Mouse (Mus musculus) gastrocnemius, postnatal 4 days (tissue): Measurements from ENCODE around the gene Tgif1. TPM values are rescaled to one million over a fixed set of nuclear protein-coding genes. Genes with fewer than 3 reads are reported as not detected.
A peak's percentile ranks its signal among the peaks of the same experiment; 100 is the strongest.

Source experiments
- DNase-seq, 2 experiments: peaks; one replicate each; pipeline ENCODE4 v3.0.0; 2021 to 2022; ENCODE audit warnings: low spot score in 2 of 2, mixed read lengths in 2 of 2
- total RNA-seq, 2 experiments: library from RNA; stranded (reverse); gene quantifications; 2 replicates each; pipeline ENCODE4 v1.2.3; 2021

Gene Tgif1
- total RNA-seq, 2 experiments from 2014 or later: 16.3 to 18.6 TPM

DNA sequence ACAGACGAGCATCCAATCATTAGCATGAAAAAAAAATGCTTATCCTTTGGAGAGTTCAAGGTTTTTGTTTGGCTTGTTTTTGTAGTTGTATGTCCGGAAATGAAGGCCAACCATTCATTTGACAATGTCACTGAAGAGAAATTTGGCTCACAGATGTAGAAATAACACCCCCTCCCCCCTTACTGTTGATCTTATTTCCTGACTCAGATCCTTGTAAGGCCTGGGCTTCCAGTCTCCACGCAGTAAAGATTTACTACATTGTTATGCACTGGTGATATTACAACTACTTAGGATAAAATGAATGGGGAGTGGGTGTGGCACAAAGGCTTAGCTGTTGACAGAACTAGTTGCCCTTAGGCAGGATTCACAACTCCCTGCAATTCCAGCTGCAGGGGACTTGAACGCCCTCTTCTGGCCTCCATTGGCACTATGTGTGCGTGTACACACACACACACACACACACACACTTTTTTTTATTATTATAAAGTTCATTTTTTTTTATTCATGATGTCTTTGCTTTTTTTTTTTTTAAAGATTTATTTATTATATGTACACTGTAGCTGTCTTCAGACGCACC lies 13.3 kb upstream of the Tgif1 start:
- DNase-seq: no peak

DNA sequence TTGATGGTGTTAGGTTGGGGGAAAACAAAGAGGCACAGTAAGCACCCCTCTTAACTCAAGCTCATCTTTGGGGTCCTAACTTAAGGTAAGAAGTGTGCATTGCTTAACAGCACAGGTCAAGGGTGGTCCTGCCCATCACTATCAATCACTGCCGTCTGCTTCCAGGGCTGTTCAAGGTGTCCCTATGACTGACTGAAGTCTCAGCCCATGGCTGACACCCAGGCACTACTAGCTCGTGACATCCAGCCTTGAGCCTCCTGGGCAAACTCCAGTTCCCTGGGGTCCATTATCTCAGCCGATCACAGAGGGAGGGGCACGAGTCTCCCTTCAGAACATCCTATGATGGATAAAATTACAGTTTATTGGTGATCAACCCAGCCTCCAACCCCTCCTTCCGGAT lies 12.7 kb upstream of the Tgif1 start:
- DNase-seq: no peak

DNA sequence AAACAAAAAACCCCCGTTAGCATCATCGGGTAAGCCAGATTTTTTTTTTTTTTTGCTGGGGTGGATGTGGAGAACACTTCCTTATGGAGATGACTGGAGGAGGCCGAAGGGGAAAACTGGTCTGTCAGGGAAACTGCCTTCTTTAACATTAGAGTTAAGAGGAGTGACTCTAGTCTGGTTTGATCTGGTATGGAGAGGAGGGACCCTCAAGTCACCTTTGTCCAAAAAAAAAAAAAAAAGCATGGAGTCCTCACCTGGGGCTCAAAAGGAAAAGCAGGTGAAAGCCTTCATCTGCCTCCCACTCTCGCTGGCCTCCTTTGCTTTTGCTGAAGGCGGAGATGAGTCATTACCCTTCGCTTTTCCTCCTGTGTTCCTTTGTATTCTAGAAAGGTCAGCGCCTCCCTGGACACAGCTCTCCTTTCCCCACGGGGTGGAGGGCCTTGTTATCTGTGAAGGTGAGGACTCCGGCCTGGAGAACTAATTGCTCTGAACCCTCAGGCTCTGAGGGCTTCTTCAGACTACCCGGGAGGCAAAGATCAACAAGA lies 11.8 kb upstream of the Tgif1 start:
- DNase-seq: no peak

DNA sequence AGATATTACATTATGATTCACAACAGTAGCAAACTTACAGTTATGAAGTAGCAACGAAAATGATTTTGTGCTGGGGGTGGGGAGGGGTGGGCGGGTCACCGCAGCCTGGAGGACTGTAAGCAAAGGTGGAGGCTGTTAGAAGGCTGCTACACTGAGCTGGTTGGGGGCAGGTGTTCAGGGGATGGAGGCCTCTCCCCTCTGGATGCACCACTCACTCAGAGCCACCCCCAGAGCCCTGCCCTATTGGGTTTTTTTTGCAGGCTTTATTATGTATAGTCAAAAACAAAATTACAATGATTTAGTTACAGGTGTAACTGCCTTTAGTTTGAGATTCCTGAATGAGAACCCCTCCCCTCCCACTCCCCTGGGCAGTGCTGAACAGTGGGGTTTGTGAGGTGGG lies 11.3 kb upstream of the Tgif1 start:
- no peak for DNase-seq

DNA sequence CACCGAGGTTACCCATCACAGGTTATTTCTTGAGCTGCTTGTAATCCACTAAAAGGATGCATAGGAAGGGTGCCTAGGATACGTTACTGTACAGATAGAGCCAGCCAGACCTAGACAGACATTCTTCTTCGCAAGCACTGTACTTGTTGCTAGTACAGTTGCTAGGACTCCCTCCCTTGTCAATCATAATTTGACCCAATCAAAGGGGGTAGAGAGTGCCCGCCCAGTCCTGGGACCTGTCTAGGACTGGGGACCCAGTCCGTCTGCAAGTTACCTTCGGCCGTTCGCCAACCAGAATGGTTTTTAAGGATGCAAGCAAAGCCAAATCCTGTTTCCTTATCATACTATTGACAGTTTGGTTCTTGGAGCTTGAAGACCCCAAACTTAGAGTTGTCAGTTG lies 10.8 kb upstream of the Tgif1 start:
- no peak for DNase-seq

DNA sequence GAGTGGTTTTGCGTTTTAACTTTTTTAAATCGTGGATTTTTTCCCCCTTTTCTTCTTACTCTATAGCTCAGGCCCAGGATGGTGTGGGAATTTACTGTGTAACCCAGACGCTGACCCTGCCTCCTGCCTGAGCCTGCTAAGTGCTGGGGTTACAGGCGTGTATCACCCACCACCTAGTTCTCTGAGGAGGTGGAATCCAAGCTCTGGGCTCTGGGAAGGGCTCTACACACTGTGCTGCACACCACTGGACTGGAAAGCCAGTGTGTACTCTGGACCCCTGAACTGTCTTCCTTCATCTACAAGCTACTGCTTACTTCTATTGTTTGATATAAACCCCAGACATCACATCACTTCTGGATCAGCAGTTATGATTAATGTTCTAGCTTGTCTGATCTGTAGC lies 5.5 kb upstream of the Tgif1 start:
- DNase-seq: no peak

DNA sequence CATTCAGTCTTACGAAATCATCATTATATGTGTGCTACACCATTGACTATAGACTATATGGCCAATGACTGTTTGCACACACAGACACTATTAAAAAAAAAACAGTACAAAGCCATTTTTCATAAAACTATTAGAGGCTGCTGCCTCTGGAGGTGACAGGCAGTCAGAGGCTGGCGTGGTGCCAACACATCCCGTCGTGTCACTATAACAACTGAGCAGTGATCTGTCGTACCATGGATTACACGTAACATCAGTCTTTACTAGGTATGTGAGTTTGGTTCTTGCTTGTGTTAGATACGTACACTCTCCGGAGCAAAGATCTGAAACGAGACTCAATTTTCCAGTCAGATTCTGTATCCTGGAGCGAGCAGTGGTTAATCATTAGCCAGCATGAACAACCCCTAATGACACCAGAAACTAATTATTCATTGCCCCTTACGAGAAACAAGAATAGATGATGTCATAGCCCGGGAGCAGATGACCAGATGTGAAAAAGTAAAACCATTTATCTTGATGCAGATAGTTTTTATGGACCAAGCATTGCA lies 3.6 kb upstream of the Tgif1 start:
- DNase-seq: no peak

DNA sequence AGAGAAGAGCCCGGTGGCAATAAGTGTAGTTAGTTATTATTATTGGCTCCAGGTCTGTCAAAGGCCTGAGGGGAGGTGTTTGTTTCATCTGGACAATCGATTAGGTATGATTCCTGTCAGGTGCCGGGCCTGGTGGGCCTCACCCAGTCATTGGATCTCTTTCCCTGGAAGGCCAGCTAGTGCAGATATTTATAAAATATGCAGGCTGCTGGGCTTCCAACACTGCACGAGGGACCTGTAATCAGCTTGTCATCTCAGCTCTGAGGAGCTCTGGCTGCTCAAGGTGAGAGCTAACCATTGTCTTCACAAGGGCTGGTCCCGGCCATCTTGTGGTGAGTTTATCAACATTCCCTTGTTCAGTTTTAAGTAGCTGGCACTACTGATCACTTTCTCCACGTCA lies 675 bp upstream of the Tgif1 start:
- DNase-seq: no peak

DNA sequence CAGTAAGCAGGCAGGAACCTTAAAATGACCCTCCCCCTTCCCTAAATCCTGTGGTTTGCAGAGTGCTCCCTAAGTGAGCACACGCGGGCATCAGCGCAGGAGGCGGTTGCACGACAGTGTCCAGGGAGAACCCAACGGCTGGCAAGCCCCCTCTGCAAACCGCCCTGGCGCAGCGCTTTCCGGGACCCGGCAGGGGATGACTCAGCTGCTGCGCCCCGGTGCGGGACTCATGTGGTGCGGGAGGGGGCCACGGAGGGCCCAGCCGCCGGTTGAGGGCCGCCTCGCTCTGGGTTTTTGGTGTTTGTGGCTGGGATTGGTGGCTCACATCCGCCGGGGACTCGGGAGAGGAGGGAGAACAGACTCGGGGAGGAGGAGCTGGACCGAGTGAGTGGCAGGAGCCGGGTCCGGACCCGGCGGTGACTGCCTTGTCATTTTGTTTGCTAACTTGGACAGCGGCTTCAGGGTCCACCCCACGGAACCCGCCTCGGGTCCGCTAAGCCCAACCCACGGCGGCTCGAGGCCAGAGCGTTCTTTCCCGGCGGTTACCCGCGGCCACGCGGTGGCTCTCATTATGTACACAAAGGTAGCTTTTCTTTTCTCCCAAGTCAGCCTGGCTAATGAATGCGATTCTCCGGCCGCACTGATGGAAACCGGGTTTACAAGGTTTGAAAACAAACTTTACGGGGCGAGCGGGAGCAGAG lies 510 bp downstream of the Tgif1 start:
- peak; percentile 78 to 88 for DNase-seq

DNA sequence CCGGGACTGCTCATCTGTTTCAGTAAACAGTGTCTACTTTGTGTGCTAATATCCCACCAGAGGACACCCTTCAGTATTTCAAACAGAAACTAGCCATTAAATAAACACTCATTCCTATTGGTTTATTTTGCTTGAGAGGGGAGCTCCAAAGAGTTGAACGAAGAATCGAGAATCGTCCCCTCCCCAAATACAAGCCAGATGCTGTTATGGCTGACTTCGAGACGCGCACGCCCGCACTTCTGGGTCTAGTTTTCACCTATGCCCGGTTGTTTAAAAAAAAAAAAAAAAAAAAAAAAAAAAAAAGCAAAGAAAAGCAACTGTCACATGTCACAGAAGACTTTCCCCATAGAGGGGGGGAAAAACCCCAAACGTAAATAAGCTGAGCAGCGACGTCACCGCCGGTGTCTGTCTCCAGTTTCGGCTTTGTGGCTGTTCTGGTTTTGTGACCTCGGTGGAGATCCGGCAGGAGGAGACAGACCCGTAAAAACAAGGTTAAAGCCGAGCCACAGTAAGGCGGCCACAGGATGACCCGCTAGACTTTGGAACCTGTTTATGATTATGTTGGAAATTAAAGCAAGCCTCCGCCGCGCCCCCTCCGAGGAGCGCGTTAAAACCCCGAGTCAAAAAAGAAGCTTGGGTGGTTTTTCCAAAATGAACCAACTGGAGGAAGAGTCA lies 1.2 kb downstream of the Tgif1 start:
- peak in 1 of 2 experiments; percentile 30 for DNase-seq

DNA sequence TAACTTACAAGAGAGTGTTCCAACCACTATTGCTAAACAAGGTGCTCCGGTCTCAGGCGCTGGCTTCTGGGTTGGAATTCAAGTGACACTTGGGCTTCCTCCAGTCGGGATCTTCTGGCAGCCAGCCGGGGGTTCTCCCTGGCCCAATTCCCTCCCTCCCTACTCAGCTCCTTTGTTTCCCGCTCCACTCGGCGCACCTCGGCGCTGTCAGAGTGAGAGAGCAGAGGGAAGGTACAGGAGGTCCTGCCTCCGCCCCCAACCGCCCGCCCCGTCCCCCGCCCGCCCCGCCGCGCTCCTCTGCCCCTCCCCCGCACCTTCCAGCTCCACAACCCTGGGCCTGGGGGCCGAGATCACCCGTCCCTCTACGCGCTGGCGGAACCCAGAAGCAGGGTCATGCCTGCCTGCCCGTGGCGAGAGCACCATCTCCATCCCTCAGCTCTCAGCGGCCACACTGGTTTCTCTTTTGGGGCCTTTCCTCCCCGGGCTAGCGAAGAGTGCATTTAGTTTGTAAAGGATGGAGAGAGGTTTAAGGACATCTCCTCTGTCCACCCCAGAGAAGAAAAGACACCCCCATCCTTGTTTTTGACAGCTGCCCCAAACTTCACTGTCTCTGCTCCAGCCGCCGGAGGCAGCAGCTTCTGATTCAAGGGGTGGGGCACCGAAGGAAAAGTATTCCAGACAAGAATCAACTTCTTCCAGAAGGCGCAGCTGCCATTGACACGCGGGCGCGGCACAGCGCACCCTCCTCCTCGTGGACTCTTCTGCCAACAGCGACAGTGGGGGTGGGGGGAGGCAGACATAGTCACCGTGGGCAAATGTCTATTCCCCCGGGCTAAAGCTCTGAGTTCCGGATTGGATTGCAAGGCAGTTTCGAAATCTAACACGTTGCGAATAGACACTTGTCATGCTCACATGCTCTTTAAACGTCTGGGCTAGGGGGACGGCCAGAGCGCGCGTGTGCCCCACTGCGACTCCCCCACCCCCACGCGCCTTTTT lies 2.1 kb downstream of the Tgif1 start:
- peak; percentile 54 to 76 for DNase-seq

DNA sequence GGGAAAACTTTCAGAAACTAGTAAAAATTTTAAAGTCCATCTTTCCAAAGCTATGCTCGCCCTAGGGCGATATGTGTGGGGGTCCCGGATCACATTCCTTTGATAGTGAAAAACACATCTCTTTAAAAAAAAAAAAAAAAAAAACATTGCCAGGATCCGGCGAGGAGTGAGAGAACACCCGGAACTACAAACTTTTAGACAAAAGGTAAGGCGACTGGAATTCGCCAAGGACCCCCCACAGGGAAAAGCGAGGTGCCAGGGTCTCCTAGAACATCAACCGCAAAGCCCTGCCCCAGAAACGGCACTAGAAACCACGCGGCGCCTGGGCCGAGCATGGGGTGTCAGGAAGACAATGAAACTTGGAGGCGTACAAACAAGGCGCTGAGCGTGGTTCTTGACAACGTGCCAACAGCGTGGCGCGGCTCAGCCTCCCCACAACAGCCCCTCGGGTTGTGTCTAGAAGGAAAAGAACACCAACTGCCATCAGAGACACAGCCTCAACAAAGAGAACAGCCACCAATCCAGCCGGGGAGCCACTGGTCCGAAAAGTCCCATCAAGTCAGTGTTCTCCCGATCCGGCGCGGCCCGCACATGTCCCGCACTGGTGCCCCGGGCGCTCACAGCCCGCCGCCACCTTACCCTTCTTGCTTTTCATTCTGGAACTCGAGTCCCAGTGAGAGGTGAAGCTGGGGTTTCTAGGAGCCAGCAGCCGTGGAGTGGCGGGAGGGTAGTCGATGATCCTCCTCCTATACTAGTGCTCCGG lies 2.9 kb downstream of the Tgif1 start:
- DNase-seq: peak; percentile 61 to 77

DNA sequence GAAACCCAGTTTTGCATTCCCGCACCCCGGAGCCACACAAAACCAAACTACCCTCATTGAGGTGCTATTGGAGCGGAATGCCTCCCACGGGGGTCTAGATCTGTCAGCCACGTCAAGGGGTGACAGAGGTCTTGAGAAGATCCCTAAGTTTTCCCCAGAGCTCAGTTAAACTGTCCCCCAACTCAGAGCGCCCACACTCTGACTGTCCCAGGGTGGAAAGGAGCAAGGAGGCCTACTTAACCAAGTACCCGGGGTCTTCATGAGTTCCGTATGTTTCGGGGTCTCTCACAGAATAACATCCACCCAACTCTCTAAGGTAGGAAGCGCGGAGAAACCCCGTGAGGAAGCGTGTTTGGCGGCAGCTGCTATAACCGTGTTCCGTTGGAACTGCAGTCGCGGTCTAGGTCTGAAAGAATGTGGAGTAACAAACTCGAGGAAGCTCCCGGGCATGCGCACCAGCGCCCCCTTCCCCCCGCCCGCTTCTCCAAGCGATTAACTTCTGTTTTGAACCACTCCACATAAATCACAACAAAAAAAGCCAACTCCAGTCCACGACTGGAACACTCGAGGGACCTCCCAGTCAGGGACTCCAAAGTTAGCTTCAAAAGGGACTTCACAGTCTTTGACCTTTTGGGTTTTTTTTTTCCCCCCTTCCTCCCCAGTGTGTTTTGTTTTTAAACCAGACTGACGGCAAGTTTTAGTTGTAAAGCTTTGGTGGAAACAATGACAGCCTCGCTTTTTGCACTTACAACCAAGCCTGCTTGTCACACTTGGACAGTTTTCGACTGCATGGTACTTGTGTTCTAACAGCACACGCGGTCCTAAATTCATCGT lies 3.7 kb downstream of the Tgif1 start:
- DNase-seq: peak; percentile 81 to 92

DNA sequence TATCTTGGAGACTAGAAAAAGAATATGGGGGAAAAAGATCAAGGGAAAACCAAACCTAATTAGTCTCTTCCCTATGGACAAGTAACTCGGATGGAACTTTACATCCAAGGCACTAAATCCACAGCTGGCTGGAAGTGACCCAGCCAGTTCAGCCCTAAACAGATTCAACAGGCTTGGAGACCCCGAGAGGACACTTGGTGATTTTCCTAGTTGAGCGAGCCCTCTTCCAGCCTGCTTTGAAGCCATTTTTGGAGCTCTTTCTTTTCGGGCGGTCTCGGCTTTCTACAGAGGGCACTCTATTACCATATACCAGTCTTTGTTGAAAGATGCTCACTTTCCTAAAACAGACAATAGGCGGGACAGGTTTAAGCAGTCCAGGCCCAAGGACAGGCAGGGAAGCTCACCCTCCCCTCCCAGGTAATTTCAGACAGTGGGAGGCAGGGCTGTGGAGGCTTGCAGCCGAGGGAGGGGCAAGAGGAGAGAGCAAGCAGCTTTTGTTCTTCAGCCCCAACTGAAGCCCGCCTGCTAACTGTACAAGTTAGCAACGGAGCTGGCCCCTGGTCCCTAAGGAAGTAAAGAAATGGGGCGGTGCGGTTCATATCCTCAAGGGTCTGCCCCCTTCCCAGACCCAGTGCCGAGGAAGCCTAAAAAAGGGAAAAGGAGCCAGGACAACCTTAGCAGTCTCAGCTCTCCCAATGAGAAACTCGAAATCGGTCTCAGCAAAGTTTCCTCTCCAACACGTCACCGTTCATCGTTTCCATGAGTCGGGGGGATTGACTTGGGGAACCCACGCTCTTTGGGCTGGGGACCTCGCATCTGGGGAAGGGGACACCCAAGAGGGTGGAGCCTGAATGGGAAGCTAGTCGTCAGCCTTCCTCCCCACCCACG lies 4.6 kb downstream of the Tgif1 start:
- DNase-seq: peak in 1 of 2 experiments; percentile 55

DNA sequence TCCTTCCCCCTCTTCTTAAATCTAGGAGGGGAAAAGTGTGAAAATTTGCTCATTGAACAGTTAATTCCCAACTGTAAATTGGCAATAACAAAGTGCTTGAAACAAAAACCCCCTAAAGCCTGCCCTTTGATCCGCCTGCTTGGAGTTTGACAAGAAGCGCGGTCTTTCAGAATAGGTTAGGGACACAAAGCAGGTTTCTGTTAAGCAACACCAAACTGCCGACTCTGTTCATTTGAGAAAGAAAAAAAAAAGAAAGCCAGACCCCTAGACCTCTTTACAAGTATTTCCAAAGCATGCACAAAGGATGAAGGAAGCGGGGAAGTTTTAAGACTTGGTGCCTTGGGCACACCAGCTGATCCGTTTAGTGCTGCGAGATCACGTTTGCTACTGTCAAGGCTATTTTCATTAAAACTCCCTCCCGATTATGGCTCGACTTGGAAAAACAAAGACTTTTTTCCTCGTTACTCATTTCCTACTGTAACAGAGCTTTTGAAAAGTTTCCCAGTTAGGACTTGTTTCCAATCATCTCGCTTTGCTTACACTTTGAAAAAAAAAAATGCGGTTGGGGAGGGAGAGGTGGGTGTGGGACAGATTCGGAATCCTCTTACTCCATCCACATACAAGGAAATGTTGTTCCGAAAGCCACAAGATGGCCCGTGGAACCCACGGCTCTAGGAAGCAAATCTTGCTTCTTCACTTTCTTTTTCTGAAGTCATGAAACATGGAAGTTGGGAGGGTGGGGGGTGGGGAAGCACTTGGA lies 5.4 kb downstream of the Tgif1 start:
- no peak for DNase-seq

DNA sequence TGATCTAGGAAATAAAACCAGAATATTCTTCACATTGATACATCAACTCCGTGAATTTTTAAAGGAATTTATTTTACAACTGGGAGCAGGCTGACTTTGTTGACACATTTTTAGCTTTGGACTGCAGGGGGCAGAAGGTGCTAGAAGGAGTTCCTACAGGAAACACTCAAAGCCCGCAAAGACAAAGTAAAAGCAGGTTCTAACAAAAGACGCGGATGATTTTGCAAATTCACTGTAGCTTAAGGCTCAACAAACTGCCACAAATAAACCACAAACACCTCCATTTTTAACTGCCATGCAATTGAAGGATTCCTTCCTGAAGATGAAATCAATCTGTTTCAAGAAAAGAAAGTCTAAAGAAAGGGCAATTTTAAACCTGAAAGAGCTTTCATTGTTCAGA lies 6.3 kb downstream of the Tgif1 start:
- peak in 1 of 2 experiments; percentile 49 for DNase-seq

DNA sequence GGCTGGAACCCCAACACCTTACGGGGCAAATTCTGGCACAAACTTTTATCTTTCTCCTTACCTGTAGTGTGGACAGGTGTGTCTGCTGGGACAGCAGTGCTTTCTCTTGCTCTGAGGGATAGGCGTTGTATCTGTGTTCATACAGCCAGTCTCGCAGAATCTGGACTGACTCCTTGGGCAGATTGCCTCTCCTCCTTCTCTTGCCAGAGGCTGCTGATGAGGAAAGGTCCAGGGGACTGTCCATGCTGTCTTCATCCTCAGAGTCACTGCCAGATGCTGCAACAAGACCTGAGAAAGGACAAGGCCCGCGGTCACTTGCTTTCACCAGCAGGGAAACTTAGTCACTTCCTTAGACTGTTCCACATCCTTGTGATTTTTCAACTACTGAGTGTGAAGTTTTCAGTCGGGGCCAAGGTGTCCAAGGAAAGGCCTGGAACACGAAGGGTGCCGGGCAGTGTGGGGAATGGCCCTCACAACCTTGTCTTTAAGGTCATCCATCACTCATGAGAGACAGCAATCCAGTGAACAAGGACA lies 7.2 kb downstream of the Tgif1 start:
- no peak for DNase-seq
